Mouse (Mus musculus) embryo, embryonic 10 days (tissue): ENCODE results near the gene Bcar1.

ENCODE experiments used
- DNase-seq: peaks from one replicate; pipeline ENCODE4 v3.0.0-alpha.2; 2015; ENCODE audit warnings: low spot score

Gene Bcar1

DNA sequence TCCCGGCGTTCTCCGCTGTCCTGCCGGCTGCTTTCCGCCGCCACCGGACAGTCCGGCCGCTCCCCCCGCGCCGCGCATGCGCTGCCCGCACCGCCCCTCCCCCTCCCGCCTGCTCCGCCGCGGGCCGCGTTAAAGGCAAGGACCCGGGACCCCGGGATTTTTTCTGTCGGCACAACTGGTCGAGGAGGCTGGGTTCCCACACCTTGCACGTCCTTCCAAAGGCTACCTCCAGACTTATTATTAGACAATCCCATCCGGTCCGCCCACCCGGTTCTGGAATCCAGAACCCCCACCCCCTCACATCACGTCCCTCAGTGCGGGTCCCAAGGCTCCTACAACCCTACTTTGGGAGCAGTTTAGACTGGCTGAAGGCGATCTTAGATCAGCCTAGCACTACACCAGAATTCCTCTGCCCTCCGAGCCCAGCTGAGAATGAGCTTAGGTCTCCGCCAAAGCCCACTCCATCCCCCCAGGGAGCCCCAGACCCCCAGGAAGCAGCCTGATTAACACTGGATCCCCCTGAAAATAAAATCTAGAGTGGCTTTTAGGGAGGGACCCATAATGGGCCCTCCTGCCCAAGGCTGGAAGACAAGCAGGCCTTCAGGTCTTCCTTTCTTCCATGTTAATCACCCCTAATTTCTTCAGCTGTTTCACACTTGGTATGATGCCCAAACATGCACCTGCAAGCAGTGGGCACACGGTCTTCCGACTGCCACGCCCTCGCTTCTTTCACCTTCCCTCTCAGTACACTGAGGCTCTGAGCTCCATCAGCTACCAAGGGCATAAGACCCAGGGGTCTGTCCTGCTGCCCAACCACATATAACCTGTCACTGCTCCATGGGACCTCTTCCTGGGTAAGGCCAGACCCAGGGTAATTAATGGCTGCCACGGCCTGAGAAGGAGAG, at the start of gene Bcar1:
TSS of gene Bcar1 (minus strand) at position 18 of the 905 bp plus-strand sequence.
- peak; percentile 80 for DNase-seq

DNA sequence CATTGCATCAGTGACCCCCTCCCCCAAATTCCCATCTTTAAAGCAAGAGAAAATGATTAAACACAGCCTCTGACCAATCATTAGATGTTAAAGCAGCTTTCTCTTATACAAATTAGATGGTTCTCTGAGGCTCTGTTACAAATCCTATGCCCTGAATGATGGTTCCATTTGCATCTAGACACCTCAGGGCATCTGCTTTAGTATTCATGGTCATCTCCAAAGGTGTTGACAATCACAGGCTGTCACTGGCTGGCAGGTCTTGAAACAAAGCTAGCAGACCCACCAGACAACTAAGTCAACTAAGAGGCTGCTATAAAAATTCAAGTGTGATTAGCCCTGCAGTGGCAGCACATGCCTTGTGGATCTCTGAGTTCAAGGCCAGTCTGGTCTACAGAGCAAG, 46.0 kb upstream of the Bcar1 start:
- no peak for DNase-seq

DNA sequence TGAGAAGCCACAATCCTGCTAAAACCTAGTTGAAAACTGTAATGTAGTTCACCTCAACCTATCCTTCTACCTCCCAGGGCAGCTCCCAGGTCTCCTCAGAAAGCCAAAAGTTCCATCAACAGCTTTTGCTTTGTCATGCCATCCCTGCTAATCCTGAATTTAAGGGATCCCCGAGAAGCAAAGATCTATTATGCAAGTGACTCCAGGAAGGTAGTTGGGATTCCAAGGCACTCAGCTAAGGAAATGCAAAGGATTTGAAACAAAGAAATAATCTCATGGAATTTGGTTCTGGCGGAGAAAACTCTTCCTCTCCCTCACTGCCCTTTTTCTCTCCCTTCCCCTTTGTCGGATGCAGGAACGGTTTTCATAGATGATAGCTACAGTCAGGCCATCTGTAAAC, 45.6 kb upstream of the Bcar1 start:
- DNase-seq = no peak

DNA sequence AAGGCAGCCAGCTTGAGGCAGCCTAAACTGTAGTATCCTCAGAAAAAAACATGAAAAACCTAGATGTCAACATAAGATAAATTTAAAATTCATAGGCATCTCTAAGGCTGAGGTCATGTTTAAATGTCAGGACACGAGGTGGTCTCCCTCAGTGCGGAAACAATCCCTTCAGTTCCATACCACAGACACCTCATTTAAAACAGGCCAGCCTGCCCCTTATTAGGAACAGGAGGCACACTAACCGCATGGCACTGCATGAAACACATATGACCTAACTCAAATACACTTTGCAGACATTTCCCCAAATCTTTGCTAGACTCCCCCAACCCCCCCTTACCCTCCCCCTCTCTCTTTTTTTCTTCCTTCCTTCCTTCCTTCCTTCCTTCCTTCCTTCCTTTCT, 44.9 kb upstream of the Bcar1 start:
- no peak for DNase-seq

DNA sequence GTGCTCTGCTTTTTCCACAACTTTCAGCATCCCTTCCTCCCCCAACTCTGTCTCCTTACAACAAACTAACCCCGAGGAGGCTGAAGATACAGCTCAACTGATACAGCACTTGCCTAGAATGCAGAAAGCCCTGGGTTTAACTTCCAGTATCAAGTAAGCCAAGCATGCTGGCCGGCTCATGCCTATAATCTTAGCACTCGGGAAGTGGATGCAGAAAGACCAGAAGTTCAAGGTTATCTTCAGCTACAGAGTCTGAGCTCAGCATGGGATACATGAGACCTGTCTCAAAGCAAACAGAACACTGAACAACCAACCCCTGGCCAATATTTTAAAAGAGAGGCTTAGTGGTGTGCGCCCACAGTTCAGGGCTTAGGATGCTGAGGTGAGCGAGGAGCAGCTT, 44.5 kb upstream of the Bcar1 start:
- DNase-seq = no peak

DNA sequence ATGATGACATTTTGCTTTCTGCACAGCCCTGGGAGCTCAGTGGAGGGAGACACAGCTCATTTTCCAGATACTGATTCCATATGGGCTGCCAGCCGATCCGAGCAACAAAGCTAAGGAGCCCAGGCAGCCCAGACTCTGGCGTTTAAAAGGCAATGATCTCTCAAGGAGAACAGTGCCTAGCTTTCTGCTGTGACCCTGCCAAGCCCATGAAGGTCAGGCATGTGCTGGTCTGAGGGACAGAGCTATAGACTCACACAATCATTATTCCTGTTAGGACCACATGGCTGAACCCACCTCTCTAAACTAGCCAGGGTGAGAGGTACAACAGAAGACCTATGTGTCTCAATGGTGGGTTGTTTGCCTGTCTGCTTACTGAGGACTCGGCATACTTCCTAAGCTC, 44.1 kb upstream of the Bcar1 start:
- DNase-seq = no peak

DNA sequence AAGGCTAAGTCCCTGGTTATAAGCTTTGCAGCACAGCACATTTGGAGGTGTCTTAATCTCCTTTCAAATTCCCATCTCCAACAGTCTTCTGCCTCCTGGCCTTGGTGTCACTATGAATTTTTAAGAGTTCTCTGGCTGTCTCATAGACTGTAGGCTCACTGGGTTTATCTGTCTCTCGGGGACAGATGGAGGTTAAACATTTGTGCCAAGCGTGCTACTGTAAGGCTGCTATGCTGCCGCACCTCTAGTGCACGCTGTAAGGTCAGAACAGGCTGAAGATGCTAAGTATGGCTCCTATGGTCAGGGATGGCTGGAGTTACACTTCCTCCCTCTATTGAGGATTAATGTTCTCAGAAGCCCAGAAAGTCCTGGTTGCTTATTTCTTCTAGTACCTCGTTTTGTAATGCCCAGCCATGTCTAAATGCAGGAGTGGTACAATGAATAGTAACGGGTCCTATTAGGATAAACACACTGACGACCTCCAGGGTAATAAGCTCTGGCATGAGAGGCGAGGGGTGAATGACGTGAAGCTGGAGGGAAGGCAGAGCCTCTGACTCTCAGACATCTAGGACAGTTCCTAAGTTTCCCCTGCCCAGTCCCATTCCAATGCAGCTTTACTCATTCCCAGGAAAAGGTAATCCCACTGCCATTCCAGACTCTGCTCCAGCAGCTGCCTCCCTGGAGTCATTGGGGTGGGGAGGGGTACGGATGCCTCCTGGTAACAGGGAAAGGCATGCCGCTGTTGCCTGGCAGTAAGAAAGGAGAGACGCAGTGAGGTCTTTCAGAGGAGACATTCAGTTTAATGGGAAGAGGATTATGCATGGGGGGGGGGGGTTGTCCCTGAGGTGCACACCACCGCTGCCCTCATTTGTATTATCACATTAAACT, 43.3 kb upstream of the Bcar1 start:
- peak; percentile 26 for DNase-seq

DNA sequence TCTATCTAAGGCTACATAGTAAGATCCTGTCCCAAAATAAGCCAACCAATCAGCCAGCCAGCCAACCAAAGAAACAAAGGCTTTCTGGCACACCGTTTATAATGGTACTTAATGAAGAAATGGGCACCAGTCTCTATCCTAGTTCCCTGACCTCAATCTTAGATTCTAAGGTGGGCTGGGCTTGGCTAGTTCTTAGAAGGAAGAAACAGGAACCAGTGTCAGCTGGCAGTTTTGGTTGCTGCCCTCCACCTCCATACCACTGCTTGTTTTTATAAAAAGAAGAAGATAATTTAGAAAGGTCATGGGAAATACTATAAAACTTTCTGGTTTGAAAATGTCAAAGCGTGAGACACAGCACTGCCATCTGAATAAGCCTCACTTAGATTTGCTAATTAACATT, 42.5 kb upstream of the Bcar1 start:
- DNase-seq = no peak

DNA sequence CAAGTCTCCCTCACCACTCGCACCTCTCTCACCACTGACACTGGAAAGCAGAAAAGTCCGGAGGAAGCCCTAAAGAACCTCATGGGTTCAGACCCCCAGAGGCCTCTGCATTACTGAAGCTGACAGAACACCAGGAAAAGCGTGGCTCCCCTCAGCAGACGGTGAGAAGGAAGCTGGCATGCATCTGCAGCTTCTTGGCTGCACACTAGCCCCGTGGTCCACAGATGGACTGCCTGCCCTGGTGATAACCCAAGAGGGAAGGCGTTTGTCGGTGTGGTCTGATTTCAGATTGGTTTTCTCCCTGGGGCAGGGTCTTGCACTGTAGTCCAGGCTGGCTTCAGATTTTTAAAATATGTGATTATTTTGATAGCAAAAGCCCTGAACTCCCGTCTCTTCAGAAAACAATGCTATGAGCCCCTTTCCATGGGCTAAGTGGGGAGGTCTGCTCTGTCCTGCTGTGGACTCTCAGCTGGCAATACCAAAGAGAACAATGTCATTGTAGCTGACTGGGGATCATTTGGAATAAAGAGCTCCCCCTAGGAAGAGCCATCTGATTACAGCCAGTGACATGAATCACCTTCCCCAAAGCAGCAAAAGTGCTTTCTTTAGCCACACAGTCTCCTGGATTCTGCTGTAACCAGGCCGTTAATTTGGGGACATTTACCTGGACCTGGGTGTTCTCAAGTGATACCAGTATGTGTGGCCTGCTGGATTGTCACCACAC, 39.2 kb upstream of the Bcar1 start:
- DNase-seq = no peak

DNA sequence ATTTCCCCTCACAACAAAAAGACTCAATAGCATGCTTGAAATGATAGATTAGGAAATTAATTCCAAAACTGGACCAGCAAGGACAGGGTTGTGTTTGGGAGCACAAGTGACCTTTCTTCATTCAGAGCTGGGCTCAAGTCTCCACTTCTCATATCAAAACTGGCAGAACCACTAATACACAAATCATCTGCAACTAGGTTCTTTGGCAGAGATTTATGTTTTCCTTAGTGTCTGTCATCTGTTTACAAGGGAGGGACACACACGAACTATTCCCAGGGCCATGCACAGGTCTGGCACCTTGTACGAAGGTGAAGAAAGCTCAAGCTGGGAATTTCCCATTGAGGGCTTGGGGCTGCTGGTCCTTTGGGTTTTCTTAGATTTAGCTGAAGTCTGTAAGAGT, 38.6 kb upstream of the Bcar1 start:
- DNase-seq = no peak

DNA sequence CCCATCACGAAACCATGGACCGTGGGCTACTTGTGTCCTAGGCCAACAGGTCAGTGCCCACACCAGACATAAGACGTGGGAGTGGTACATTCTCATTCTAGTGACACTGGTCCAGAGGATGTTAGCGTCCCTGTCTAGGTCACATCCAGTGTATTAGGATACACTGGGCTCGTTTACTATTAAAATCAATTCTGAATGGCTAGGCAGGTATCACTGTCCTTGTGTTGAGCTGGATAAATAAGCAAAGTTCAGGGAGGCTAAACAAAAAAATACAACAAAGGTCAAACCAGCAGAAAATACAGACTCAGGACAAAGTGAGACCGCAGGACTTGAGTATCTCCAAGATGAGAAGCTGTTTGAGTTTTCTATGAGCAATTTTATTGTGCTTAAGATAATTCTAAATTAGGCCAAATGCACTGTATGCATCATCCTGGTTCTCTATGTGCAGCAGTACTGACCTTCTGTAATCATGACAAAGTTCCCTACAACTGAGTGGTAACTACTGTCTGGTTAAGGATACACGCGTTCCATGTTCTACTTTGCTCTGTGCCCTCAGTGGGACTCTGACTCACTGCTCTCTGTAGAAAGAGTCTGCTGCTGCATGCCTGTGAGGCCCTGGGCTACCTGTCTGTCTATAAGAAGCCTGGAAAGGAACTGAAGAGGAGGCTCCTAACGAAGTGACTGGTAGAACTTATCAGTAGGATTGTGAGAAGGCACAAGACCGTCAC, 37.3 kb upstream of the Bcar1 start:
- DNase-seq = no peak

DNA sequence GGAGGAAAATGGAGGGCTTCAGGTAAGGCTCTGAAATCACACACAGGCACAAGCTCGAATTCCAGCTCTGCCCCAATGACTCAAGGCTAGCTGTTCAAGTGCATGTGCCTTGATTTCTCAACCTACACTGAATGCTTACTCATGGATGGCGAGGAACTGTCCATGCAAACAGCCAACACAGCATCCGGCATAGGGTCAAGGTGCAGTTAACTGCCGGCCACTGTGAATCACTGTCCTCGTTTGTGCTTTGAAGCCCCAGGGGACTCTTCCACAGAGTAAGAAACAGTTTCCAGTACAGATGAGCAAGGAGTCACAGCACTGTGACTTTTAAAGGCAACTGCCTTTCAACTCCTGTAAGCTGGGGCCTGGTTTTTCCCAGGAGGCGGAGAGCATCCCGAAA, 36.1 kb upstream of the Bcar1 start:
- no peak for DNase-seq

DNA sequence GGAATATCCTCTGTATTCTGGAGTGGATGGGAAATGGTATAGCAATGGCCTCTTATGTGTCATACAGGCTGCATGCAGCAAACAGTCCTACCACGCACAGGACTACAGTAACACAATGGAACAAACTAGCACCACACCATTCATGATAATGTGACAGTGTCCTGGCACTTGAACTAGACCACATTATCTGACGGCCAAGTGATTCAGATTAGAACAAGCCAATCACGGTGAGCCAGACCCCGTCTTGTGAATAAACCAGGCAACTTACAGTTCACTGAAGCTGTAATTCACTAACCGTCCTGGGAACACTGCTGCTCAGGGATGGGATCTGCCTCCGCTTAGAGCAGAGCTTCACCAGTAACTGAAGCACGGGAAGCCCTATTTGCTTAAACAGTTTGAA, 35.2 kb upstream of the Bcar1 start:
- DNase-seq = no peak

DNA sequence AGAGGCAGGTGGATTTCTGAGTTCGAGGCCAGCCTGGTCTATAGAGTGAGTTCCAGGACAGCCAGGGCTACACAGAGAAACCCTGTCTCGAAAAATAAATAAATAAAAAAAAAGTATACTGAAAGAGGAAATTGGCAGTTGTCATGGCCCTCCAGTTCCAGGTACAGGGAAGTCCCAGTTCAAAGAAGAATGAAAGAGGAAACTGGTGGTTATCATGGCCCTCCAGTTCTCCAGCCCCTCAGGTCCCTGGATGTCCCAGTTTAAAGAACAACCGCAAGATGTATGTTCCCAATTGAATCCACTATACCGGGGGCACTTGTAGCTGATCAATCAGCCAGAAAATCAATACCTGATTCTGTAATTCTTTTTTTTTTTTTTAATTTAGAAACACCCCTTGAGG, 32.9 kb upstream of the Bcar1 start:
- no peak for DNase-seq

DNA sequence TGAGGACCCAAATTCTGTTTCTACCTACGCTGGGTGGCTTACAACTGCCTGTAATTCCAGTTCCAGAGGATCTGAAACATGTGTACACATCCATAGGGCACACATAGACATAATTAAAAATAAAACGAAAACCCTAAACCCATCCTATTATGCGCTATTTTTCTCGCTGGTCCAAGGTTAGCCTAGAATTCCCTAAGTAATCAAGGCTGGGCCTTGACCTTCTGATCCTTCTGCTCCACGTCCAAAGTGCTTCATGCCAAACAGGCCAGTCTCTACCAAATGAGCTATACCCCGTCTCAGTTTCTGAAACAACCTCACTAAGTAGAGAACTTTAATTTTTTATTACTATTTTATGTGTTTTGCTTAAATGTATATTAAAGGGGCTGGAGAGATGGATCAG, 32.2 kb upstream of the Bcar1 start:
- DNase-seq = no peak

DNA sequence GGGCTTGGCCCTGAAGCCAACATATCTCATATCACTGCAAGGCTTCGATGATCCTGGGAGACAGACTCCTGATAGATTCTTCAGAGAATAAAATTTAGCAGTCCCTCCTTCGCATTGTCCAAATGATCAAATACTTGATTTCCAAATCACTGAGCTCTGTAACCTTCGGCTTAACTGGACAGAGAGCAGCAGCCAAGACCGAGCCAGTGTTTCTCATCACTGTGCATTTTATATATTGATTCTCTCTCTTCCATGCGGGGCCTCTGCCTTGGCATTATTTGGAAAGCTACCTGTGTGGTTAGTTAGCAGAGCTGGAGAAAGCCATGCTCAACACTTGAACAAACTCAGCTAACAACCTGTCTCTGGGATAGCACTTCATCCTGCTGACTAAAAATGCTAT, 29.9 kb upstream of the Bcar1 start:
- DNase-seq = no peak

DNA sequence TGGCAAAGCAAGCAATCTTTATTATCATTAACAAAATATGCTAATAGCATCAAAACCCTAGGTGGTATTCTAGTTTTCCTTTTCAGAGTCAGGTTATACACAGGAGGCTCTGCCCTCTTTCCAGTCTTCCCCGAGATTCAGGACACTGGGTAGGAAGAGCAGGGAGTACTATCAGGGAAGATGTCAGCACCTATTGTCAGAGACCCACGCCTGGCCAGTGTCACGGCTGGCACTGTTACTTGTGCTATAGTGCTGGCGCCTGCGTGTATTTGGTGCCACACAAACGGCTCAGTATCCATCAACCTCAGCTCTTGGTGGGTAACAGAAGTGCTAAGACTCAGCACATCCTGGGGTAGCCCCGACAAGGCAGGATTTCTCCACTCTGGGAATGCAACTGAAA, 29.4 kb upstream of the Bcar1 start:
- DNase-seq = no peak

DNA sequence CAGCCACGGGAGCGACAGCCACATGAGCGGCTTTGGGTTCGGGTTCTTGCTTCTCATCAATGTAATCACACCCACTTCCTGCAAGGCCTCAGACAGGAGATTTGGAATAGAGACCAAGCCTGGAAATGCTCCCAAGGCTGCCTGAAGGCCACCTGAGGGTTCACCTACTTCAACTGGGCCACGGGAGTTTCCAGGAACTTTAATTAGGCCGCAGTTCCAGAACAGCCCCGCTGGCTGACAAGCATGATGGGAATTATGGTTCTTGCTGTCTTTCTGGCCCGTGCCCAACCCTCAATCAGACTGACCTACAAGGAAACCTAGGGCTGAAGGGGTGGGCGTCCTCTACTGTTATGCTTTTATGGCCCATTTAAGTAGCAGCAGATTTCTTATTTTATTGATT, 28.5 kb upstream of the Bcar1 start:
- no peak for DNase-seq

DNA sequence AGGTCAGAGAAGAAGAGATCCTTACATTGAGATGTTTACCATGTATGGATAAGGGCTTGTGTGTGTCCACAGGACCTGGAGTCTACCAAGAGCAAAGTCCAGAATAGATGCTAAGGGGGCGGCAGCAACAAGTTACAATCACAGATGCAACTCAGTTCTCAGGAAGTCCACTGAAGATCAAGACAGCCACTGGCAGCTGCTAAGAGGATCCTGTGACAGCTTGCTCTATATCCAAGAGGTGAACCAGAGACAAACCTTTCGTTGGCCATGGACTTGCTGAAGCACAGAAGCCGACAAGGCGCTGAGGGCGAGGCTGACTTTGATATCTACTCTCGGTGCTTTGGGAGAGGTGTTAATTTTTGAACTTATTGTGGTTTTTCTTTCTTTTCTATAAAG, 28.0 kb upstream of the Bcar1 start:
- no peak for DNase-seq

DNA sequence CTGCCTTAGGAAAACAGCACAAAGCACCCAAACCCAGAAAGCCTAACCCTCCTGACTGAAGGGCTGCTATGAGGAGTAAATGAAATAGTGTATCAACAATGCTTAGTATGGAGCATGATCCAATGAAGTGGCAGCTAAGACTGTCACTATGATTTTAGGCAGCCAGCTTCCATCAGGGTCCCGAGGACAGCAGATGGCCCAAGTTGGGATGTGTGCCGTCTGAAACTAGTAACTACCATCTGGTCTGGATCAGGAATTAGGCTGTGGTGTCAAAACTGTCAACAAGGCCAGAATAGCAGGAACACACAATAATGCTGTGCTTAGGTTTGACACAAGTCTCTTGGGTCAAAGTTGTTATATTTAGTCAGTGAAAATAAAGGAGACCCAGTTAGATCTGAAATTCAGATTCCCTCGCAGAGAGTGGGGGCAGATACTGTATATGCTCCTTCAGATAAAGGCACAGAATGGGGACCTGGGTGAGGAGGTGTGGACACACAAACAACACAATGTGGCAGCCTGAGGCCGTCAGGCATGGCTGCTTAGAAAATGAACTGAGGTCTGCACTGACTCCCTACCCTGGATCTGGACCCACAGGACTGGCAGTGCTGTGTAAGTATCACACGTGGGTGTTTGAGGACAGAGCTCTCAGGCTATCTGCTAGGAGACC, 27.5 kb upstream of the Bcar1 start:
- DNase-seq = no peak

DNA sequence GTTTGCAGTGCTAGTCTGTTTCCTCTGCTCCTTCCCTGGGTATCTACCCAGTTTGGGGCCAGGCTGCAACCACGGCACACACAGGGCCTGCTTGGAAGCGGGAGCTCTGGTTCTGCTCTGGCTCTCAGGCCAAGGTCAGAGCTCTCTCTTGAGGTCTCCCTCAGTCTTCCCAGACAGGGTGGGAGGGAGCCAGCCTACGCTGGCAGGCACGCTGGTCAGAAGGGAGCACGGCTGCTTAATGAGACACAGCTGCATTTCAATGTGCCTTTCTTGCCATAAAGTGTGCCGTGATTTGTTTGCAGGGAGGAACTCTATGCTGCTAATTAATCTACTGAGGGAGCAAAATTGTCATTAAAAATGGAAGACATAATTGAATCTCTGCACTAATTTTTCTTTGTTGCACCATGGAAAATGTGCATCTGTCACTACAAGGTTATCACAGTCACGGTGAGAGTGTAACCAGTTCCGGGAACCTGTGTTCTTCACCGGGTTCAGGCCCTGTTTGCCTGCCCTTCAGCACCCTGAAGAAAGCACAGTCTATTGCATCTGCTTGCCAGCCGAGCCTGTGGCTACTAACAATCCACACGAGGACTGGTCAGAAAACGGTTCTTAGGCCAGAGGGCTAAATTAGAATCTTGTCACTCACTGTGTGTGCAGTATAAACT, 26.3 kb upstream of the Bcar1 start:
- DNase-seq = peak; percentile 58
